Mouse (Mus musculus) mammary gland, adult 2 months (tissue): Measurements from ENCODE around the gene 3110082I17Rik. TPM values are rescaled to one million over a fixed set of nuclear protein-coding genes. Genes with fewer than 3 reads are reported as not detected.

Experiments
- polyA plus RNA-seq: library from polyadenylated mRNA; depleted of rRNA; stranded (reverse); fragments of >200 nt; gene quantifications from 2 replicates; pipeline ENCODE4 v1.2.3, GENCODE M21; 2012; ENCODE audit warnings: low replicate concordance; rRNA removed

The 3110082I17Rik gene
- 8.9 and 11.4 TPM in 2 replicates for polyA plus RNA-seq

DNA sequence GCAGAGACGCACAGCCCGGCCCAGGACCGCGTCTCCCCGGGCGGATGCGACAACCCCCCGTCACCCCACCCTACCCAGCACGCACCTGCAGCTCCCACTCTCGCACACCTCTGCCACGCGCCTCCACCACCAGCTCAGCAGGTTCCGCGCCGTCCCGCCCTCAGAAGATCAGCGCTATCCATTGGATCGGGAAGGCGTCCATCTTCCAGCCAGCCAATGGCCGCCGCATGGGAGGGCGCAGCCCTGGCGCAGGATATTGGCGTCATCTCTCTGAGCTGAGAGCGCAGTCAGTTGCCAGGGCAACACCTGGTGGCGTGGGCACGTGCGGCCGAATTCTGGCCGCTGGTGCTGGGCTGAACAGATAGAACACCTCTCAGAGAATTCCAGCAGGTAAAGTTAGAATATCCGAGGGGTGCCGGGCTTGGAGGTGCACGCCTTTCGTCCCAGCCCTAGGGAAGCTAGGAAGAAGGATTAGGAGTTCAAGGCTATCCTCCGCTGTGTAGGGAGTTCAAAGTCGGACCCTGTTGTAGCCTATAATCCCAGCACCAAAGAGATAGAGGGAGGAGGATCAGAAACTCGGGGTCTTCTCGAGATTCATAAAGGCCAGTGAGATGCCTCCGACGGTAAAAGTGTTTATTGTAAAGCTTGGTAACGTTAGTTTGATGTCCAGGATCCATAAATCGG is at the start of gene 3110082I17Rik:
Gene 3110082I17Rik, minus strand, starts transcription at position 144 of the 684 bp plus-strand sequence.

DNA sequence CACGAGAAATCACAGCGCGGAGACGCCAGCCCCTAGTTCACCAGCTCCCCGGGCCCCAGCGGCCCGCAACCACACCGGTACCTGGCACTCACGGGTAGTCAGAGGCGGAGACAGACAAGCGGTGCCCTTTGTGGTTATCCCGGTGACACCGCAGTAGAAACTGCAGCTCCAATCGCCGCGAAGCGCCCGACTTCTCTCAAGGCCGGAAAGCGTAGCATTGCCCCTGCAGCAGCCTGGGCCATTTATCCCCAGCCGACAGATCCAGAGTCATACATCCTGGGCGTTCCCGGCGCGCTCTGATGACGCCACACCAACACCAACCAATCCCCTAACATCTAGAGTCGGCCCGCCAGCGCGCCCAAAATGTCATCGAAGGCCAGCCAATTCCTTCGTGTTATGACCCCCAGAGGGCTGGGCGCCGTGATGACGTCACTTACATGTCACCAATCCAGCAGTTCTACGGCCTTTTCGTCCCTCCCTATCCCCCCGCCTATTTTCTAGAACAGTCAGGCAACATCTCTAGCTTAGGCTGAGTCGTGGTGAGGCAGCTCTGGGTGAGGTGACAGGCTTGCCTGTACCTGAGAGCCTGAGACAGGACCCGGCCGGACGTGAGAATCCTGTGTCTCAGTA is 24.0 kb upstream of the 3110082I17Rik start, which contains the start of gene Zfand2a:
Gene Zfand2a, minus strand, starts transcription at position 365 of the 630 bp plus-strand sequence.

DNA sequence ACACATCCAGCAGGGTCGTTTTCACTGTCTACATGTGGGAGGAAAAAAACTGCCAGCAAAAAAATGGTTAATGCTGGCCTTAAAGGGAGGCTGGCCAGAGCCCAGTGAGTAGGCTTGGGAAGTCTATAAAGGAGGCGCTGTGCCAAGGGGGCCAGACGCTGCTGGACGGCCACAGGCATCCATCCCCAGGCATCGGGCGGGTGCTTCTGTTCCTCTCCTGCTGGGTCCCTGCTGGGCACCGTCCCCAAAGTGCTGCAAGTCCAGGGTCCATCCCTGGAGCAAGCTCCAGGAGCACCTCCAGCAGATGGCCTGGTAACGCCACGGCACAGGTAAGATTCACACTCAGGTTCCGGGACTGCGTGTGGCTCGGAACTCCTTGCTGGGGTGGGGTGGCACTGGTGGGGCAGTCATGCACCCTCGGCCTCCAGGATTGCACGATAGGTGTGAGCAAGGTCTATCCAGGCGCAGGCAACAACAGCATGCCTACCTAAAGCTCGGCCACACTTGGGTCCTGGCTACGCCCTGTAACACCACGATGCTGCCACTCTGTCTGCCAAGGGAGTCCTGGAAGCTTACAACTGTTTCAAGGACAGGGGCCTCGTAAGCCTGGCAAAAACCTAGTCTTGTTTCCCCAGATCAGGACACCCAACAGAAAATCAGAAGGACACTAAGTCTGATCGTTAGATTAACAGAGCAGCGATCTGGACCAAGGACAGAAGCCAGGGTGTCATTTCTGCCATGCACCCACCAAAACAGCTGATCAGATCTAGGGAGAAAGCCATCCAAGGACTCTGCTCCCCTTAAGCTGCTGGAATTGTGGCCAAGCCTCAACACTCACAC is 37.1 kb downstream of the 3110082I17Rik start, which contains the start of gene Gper1:
Gene Gper1, plus strand, starts transcription at position 126 of the 840 bp plus-strand sequence.

DNA sequence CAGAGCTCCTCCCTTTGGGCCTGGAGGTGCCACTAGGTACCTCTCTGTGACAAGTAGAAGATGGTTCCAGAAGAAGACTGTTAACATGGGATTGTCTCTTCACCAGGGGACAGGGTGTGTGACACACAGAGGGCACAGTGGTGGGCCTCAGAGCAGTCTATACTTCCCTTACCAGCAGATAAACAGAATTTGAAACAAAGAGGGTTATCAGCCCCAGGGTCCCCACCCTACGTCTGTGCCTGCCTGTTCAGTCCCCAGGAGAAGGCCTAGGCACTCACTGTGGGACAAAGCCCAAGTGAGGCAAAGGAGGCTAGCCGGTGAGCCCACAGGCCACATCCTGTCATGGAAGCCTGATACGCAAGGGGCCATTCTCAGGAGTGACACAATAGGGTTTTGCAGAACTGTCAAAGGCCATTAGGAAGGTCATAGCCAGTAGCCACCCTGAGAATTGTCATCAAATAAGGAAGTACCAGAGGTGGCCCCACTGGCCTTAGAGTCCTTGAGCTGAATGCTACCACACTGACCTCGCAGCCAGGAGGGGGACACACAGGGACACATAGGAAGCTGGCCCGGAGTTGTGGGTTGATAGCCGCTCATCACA is 55.4 kb downstream of the 3110082I17Rik start, which contains the start of gene C130050O18Rik:
Gene C130050O18Rik, plus strand, starts transcription at position 480 of the 601 bp plus-strand sequence.

DNA sequence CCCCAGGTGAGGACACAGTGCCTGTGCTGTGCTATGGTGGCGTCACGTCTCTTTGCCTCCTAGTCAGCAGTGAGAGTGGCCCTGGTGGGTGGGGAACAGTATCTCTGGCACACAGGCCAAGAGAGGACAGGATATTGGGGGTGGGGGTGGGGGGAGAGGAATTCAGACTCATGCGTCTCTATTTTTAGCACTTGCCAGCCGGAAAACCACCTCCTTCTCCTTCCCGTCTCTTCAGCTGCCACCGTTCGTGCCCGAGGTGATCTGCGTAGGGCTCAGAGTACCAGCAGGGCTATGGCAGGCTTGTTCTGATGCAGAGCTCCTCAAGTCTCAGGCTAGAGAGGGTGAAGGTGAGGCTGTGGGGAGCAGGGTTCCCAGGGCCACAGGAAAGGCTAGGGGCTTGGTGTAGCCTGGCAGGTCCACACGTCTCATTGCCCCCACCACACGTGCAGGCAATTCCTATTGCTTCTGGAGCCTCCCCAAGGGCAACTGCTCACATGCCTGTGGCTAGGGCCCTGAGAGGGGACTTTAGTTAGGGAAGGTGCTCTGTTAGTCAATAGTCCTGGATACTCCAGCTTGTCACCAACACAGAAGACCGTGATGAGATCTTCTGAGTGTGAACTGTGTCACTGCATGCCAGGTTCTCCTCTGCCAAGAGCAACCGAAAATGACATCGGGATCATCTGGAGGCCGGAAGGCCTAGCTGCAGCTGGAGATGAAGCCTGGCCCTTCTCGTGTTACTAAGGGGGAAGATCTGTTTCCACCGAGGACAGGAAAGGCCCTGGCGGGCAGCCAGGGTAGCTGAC is 82.7 kb downstream of the 3110082I17Rik start, which contains the start of gene Gpr146:
Gene Gpr146, plus strand, starts transcription at position 230 of the 803 bp plus-strand sequence.

DNA sequence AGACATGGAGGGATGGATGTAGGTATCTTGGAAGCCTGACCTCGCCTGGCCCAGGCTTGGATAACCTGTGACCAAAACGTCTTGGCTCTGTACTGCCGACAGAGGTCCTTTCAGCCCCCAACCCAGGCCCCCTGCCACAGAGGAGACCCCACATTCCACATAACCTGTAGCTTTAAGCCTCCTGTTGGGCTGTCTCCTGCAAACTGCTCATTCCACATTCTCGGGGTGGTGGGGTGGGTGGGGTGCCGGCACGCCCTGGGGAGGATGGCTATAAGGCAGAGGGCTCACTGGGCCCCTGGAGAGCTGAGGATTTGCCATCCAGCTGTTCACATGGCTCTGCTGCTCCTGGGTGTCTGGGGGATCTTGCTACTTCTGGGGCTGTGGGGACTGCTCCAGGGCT is 108.0 kb downstream of the 3110082I17Rik start, which contains the start of gene Cyp2w1:
Gene Cyp2w1, plus strand, starts transcription at position 301 of the 400 bp plus-strand sequence.

DNA sequence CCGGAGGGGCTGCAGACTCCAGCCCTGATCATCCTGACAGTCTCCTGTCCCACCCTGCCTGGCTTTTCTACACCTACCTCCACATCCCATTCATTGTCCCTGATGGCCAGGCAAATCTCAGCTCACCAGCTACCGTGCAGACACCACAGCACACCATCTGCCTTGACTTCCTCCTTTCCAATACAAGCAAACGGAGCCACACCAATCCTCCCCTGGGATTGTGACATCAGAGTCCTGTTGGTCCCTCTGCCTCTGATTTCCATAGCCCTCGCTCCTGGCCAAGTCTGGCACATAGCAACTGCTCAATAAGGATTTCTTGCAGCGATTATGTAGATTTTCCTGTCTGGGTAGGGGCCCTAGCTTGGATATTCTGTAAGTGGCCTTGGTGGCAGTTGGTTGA is 109.2 kb downstream of the 3110082I17Rik start, which contains the start of gene Cox19:
Gene Cox19, minus strand, starts transcription at position 285 of the 400 bp plus-strand sequence.

DNA sequence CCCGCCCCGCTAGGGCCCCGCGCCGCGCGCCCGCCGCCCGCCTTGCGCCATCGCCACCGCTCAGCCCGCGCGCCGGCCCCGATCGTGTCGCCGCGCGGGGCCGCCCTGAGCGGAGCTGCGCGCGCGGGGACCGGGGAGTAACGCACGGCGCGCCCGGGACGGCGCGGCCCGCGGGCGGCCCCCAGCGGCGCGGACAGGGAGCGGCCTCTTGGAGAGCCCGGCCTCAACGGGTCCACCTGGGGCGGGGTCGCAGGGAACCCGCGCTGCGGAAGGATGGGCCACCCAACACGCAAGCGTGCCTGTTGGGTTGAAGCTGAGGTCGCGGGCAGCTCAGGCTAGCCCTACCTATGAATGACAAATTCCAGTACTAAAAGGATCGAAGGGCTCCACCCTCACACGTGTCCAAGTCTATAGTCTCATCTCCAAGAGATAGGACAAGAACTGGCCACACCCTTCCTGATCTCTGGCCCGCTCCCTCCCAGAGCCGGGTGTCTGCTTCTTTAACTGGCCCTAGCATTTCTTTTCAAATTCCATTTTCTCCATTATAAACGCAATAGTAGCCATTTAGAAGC is 134.8 kb downstream of the 3110082I17Rik start, which contains the start of gene Adap1:
Gene Adap1, minus strand, starts transcription at position 228 of the 572 bp plus-strand sequence.

Other genes starting within 250 kb of the 3110082I17Rik start
- 72.3 and 133 TPM in 2 replicates for gene Get4, start 208.2 kb downstream of the 3110082I17Rik start, polyA plus RNA-seq
- 23.1 and 40.8 TPM in 2 replicates for gene Adap1, start 134.9 kb downstream of the 3110082I17Rik start, polyA plus RNA-seq
- gene Cox19, start 109.1 kb downstream of the 3110082I17Rik start, polyA plus RNA-seq = 126 and 169 TPM in 2 replicates
- 0.37 and 0.52 TPM in 2 replicates for gene Cyp2w1, start 107.9 kb downstream of the 3110082I17Rik start, polyA plus RNA-seq
- 63.0 and 67.3 TPM in 2 replicates for gene Gpr146, start 82.8 kb downstream of the 3110082I17Rik start, polyA plus RNA-seq
- 2.9 TPM in 2 replicates for gene C130050O18Rik, start 55.2 kb downstream of the 3110082I17Rik start, polyA plus RNA-seq
- gene Gper1, start 37.4 kb downstream of the 3110082I17Rik start, polyA plus RNA-seq = 2.6 and 2.9 TPM in 2 replicates
- gene Zfand2a, start 24.0 kb upstream of the 3110082I17Rik start, polyA plus RNA-seq = 9.3 and 16.1 TPM in 2 replicates
- gene Uncx, start 83.0 kb upstream of the 3110082I17Rik start, polyA plus RNA-seq = not detected in 2 replicates